Mouse (Mus musculus) embryo, embryonic 9.5 days (tissue): ENCODE results near the gene BC049715.
A peak's percentile ranks its signal among the peaks of the same experiment; 100 is the strongest.
"Not testable (repeated sequence)": the region's sequence is repeated elsewhere in the genome, so short reads cannot be mapped to it uniquely, and the experiment has no call there.

ENCODE experiments used
- DNase-seq: peaks from one replicate; pipeline ENCODE4 v3.0.0-alpha.2; 2017; ENCODE audit errors: extremely low spot score

The BC049715 gene

DNA sequence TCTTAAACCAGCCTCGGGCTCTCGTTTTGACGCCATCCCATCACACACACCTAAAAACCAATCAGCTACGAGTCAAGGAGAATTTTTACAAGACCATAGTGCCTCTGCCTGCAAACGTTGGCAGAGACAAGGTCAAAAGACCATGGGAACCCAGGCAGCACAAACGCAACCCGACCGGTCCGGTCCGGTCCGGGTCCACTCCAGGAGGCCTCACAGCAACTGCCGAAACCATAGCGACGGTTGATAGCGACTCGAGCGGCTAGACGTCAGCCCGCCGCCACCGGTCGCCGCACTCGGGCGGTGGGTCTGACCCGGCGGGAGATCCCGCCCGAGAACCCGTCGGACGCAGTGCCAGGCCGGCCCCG, at the start of gene BC049715:
Gene BC049715 (plus strand): TSS at position 111 of the 365 bp plus-strand sequence.
- no peak for DNase-seq

DNA sequence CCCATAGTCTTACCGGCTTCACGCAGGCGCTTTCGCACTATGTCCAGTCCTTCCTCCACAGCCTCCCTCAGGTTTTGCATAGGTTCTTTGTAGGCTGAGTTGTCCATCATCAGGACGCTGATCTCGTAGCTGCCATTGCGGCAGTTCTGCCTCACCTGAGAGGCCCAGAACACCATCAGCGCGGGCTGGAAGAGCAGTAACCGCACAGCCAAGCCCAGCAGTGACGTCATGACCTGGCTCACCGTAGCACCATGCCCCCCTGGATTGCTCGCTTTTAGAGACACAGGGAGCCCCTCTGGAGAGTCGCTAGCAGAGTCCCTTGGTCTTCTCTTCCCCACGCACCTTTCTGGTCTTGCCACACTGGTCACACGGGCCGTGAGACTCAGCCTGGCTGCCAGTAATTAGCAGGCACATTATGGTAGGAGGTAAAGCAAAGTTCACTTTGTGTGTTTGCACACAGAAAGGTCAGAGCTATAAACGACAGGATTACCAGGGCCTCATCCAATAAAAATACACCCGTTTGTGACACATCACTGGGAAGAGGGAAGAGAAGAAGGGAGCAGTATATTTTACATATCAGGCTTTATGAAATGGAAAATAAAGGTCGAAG, 45.9 kb upstream of the BC049715 start, which contains the start of gene Gucy2c:
Gene Gucy2c (minus strand): TSS at position 389 of the 610 bp plus-strand sequence.
- no peak for DNase-seq

DNA sequence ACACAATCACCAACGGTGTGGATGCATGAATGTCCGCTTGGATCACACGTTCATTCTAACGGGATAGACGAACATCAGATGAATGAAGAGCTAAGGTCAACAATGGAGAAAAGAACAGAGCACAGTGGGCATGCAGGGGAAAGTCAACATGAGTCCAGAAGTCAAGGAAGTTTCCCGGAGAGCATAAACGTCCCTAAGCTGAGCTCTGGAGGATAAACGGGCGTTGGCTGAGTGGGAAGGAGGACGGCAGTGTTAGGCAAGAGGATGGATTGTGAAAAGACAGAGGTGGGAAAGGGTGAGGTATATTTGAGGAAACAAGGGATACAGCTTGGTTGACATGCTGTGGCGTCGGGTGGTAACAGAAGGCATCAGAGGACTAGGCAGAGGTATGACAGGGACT, 45.3 kb upstream of the BC049715 start:
- DNase-seq = no peak

DNA sequence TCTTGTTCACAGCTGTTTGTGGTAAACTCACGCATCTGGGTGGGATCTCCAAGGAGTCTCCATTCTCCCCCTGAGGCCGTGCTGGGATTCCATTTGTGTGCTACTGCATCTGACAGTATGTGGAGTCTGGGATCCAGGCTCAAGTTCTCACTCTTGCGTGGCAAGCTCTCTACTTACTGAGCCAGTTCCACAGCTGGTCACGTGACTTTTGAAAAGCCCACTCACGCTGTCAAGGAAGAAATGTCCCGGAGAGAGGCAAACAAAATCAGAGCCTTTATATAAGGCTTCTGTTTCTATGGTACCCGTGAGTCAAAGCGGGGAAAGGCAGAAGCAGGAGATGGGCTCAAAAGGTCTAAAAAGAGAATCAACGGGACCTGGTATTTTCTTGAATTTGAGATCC, 44.7 kb upstream of the BC049715 start:
- DNase-seq = no peak

DNA sequence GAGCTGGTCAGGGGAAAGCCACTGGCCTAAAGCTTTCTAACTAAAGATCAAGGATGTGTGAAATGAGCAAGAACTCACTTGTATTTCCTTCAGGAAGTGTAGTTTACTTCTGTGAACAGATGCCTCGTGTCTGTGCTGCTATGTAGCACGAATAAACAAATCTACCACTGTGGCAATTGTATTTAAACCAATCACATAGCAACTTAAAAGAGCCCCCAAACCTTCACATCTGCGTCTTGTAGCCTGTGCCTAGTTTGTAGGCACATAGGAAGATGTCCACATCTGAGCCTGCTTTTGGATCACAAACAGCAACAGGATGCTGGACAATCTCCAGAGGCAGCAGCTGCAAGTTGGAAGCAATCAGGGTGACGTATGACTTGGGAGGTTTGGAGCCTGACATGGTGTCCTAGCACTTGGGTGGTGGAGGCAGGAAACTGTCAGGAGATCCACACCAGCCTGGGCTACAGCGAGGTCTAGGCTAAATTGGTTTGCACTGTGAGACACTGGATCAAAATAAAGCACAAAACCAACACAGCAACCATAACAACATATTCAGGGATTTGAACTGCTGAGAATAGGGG, 37.9 kb upstream of the BC049715 start:
- no peak for DNase-seq

DNA sequence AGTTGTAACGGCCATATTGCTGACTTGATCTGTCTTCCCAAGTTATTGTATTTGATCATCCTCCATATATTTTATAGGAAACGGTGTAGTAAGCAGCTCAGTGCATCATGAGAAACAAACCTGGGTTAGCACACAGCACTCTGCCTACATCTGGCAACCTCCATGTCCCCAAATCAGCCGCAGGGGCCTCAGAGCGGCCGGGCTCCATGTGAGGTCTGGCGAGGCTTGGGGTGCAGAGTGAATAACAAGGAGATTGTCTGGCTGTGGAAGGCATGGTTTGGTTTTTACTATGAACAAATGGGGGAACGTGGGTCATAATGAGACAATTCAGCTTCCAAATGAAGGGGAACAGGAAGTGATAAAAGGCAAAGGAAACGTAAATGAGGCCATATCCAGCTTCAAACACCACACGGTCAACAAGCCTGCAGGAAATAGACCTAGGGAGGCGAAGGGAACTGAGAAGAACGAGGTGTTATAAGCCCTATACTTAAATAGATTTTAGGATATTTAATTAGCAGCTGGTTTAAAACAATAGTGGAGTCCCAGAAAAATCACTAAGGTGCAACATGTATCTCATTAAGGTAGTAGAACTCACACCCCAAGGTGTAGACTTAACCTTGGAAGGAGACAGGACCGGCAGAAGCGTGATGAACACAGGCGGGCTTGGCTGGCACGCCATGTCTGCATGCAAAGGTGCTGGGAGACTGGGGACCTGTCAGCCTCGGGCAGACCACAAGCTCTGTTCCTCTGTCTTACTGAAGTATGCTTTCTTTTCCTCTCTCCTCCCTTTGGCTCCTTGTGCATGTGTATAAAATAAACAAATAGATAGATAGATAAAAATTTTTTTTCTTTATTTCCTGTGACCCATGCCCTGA, 34.3 kb upstream of the BC049715 start:
- no peak for DNase-seq

DNA sequence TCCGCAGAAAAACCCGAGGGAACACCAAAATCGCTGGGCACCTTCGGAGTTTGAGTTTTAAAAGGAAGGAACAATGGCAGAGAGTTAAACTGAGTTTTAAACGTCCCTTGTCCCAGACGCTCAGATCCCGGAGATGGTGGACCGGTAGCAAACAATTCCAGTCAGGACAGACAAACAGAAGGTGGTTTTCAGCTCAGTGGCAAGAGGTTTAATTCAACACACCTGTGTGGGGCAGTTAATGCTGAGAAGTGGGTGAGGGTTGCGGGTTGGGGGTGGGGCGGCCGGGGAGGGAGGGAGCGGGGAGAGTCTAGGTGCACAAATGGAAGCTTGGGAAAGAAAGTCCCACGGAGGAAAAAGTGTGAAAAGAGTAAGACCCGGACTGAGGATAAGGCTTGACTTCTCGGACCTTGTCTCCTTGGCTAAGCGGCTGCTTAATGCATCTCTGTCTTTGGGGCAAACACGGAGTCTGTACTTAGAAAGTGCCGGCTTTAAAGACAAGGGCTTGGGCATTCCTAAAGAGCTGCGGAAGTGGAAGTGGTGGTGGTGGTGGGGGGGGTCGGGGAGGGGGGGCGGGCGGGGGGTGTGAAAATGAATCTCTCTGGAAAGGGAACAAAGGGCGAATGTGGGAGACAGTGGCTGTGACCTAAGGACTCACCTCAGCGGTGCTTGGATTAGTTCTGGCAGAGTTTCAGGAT, 33.4 kb upstream of the BC049715 start:
- DNase-seq = peak; percentile 38

DNA sequence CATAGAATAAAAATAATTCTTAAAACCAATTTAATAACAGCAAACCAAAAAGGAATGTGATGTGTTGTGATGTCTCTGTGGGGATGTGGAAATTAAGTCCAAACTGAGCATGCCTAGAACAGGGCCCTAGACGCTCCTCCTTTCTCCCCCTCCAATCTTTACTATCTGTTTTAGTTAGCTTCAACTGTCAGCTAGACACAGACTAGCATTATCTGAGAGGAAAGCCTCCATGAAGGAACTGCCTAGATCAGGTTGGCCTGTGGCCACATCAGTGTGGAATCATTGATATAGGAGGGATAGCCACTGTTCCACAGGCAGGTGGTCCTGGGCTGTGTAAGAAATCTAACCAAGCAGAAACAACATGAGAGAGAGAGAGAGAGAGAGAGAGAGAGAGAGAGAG, 32.3 kb upstream of the BC049715 start:
- no peak for DNase-seq

DNA sequence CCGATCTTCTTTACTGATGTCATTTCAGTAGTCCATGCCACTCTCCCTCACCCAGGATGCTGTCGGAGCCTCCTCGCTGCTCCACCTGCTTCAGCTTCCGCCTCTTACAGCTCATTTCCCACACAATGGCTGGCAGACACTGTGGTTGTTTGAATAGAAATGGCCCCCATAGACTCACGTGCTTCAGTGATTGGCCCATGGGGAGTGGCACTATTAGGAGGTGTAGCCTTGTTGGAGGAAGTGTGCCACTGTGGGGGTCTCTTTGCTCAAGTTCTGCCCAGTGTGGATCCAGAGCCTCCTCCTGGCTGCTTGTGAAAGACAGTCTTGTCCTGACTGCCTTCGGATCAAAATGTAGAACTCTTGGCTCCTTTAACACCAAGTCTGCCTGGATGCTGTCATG, 31.6 kb upstream of the BC049715 start:
- DNase-seq = no peak

DNA sequence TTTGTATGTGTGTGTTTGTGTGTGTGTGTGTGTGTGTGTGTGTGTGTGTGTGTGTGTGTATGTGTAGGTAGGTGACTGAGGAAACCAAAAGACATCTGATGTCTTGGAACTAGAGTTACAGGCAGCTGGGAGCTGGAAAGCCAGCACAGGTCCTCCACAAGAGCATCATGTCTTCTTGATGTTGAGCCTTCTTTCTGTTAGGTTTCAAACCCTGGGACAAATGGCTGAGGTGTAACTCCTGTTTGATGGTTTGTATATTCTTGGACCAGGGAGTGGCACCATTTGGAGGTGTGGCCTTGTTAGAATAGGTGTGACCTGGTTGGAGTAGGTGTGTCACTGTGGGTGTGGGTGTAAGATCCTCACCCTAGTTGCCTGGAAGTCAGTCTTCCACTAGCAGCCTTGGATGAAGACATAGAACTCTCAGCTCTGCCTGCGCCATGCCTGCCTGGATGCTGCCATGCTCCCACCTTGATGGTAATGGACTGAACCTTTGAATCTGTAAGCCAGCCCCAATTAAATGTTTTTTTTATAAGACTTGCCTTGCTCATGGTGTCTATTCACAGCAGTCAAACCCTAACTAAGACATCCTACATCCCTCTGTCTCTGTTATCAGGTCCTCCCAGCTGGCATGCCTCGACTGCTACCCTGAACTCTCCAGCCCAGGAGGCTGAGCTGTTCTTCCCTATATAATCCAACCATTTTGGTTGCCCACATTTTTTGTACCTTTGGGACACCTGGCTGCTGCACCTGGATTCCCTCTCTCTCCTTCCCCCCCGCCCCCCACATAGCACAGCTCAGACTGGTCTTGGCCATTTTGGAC, 29.3 kb upstream of the BC049715 start:
- DNase-seq = not testable (repeated sequence)

DNA sequence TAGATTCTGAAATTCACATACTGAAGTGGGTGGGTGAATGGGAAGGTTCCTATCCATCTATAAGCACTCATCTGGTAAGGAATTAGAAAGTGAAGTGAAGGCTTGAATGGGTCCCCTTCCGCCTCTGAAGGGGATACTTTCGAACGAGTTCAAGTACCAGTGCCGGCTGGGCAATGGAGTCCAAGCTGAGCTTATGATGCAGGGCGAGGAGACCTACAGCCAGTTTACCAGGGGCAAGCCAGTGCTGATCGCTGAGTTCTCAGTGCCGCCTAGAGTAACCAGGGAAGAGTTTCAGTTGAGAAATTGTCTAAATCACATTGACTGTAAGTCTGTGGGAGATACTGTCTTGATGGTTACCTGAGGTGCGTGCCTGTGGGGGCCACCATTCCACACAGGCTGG, 26.7 kb upstream of the BC049715 start:
- no peak for DNase-seq

DNA sequence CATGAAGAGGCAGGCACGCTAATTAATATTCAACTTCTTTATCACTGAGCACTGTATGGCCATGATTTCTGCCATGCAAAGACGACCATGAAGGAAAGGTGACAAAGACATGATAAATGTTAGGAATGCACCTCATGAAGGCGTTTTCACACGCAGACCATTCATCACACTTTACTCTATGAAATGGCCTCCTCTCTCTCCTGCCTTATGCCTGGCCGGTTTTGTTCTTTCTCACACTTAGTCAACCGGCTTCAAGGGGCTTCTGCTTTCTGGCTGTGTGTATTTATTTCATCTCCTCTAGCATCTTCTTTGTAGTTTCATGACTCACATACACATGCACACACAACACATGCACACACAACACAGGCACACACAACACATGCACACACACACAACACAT, 26.2 kb upstream of the BC049715 start:
- no peak for DNase-seq

DNA sequence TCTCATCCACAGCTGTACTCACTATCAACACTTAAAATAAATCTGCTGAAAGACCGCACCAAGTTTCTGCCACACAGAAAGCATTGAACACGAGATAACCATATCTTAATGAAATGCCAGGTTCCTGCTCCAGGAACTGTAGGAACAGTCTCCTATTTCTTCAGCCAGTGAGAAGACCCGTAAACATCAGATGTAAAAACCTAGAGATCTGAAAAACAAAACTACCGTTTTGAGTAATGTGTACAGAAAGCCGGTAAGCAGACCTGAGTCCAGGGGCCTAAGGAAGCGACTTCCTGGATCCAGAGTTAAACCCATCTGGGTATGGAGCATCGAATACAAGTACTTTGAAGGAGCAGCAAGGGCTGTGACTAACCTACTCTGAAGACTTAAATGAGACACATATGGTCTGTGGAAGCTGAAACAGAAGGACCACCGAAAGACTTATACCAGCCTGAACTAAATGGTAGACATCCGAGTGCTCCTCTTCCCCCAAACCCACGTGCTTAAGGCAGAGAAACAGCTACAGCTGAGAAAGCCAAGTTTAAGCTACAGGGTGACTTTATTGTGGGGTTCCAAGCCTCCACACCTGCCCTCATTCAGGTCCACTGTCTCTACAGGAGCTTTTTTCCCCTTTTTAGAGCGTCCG, 24.2 kb upstream of the BC049715 start:
- DNase-seq = no peak

DNA sequence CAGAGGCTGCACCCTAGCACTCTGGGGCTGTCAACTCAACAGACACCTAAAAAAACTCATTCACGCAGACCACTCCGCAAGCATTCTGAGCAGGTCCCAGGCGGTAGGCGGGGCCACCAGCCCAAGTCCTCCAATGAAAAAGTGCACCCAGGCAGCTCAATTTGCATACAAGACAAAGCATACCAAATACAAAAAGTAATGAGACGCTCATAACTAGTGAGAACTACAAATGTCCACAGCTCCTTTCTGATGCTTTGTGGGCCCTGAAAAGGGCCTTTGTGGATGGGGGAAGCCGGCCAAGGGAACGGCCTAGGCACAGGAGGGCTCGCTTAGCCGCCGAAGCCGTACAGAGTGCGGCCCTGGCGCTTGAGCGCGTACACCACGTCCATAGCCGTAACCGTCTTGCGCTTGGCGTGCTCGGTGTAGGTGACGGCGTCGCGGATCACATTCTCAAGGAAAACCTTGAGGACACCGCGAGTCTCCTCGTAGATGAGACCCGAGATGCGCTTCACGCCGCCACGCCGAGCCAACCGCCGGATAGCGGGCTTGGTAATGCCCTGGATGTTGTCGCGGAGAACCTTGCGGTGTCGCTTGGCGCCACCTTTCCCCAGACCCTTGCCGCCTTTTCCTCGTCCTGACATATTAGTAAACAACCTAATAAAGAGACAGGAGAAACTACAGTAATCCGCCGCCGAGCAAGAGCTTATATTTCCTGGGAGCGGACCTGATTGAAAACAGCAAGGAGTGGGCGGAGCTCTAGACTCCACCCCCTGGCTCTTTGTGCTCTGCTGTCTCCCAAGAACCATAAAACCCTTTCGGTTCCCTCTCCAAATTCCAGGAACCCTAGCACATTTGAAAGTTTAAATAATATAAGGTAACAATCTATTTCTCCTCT, 23.4 kb upstream of the BC049715 start, which contains the start of gene Hist4h4:
Gene Hist4h4 (minus strand): TSS at position 677 of the 895 bp plus-strand sequence.
- peak; percentile 95 for DNase-seq

DNA sequence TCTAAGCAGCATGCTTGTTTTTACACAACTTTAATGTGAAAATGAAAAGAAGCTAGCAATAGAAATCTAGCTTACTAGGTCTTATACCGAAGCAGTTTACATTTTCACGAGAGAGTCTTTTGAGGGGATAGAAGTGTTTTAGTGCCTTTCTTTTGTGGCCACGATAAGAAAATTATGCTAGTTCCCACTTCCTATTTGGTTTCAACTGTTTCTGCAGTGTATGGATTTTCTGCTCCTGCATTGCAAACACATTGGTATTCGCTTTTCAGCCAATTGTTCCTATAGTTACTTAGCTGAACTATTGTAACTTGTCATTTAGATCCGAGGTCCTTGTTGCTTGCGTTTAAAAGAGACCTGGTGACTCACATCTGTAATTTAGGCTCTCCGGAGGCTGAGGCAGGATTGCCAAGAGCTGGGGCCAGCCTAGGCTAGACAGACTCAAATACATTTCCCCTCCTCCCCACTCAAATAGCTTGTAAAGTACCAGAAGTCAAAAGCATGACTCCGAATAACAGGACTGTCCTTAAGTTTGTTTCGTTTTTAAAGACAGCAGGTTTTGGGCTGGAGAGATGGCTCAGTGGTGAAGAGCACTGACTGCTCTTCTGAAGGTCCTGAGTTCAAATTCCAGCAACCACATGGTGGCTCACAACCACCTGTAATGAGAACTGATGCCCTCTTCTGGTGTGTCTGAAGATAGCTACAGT, 22.6 kb upstream of the BC049715 start:
- DNase-seq = no peak

DNA sequence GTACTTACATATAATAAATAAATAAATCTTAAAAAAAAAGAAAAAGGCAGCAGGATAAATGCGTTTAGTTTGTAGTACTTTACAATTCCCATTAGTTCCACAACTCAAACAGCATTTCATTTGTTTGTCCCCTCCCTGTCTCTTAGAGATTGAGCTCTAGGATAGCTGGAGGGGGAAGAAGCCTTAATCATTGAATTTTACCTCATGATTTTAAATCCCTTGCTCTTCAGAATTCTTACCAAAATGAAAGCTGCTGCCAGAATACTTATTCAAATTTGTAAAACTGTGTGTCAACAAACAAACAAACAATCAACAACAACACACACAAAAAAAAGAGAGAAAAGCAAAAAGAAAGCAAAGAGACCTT, 22.0 kb upstream of the BC049715 start:
- DNase-seq = no peak

DNA sequence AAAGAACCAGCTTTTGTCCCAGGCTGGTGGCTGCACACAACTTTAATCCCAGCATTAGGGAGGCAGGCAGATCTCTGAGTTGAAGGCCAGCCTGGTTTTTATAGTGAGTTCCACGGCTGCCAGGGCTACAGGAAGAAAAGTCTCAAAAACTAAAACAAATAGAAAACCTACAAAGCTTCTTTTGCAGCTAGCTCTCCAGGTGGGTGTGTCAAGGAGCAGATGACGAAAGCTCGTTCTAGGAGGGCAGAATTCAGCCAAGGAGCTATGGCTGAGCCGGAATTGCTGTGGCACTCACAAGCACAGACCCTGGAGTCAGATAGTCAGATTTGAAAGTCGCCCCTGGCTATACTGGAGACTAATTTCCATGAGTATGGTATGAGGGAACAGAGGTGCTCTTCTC, 20.6 kb upstream of the BC049715 start:
- DNase-seq = no peak

DNA sequence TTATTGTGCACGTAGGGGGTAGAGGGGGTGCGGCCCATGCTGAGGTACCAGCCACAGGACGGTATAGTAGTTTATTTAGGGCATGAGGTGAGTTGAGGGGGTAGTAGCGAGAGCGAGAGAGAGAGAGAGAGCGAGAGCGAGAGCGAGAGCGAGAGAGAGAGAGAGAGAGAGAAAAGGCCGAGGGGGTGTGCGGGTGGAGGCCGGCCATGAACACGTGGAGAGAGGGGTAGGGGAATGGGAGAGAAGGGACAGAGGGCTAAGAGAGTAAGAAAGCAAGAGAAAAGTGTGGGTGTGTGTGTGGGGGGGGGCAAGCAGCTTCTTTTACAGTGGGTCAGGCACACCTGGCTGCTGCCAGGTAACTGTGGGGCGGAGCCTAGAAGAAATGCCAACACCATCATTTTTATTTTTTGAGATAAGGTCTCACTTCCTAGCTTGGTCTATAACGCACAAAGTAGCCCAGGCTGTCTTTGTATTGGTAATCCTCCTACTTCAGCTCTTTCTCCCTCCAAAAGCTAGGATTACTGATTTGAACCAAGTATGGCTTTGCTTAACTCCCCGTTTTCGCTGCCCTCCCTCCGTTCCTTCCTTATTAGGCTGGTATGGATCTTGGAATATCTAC, 19.9 kb upstream of the BC049715 start:
- DNase-seq = peak; percentile 53

DNA sequence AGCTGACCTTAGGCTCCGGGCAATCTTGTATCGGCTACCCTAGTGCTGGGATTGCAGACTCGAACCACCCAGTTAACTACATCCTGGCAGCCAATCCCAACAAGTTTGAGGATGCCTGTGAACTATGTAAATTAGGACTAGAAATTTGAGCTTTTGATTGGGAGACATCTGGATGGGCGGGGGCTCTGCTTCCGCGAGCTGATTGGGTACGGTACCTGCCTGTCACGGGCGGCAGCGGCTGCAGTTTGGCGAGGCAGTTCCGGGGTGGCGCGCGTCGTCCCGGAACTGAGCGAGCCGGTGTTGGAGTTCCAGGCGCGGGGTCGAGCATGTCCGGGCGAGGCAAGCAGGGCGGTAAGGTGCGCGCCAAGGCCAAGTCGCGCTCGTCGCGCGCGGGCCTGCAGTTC, 19.4 kb upstream of the BC049715 start, which contains the start of gene H2afj:
Gene H2afj (plus strand): TSS at position 231 of the 404 bp plus-strand sequence.
- DNase-seq = peak; percentile 97
